8 mouse cellular contexts compared by ENCODE assay signal in genomic region chr5:107986255-107986966, GRCm38 (mm10). TPM values are rescaled to one million over a fixed set of nuclear protein-coding genes. Genes with fewer than 3 reads are reported as not detected.
A peak's percentile ranks its signal among the peaks of the same experiment; 100 is the strongest.
DNase-seq lines count a peak whose midpoint lies in the region; ATAC-seq and TF ChIP-seq lines count a peak whose summit lies in the region.

No protein-coding gene starts in this region.

- no peaks in the 10 kb centered on the region for H3K4me1 ChIP-seq in embryonic facial prominence, embryonic 12.5 days
- peaks cover 3% of the 10 kb centered on the region; the same call in 1 of the 2 replicates for H3K4me1 ChIP-seq in heart, embryonic 10.5 days
- H3K4me1 ChIP-seq in kidney, embryonic 14.5 days (ENCODE audit: control insufficient read depth, insufficient read depth, low read length): no peaks in the 10 kb centered on the region
- H3K4me1 ChIP-seq in limb, embryonic 14.5 days (ENCODE audit: control insufficient read depth, insufficient read depth, low read length): 0 out of 2 replicates have a peak, but pooled peaks cover 4% of the 10 kb centered on the region
- peaks cover 16% of the 10 kb centered on the region for H3K4me1 ChIP-seq in midbrain, embryonic 15.5 days

- peak overlapping the region; percentile 89 for H3K27ac ChIP-seq in embryonic facial prominence, embryonic 12.5 days
- H3K27ac ChIP-seq in heart, embryonic 10.5 days: peak overlapping the region; percentile 95
- H3K27ac ChIP-seq in kidney, embryonic 14.5 days (ENCODE audit: low read depth, low read length): peak overlapping the region; percentile 44
- peak overlapping the region; percentile 88 for H3K27ac ChIP-seq in limb, embryonic 14.5 days (replicated peaks; ENCODE audit: low read depth, low read length)
- peak overlapping the region; percentile 97 for H3K27ac ChIP-seq in midbrain, embryonic 15.5 days

- H3K9me3 ChIP-seq in embryonic facial prominence, embryonic 12.5 days: no peaks in the 10 kb centered on the region
- H3K9me3 ChIP-seq in heart, embryonic 10.5 days: no peaks in the 10 kb centered on the region
- H3K9me3 ChIP-seq in kidney, embryonic 14.5 days (ENCODE audit: control insufficient read depth, low read length): no peaks in the 10 kb centered on the region
- H3K9me3 ChIP-seq in limb, embryonic 14.5 days (ENCODE audit: control insufficient read depth, low read length): no peaks in the 10 kb centered on the region
- no peaks in the 10 kb centered on the region for H3K9me3 ChIP-seq in midbrain, embryonic 15.5 days

- TF ChIP-seq POLR2A in limb, embryonic 14.5 days (IDR thresholded peaks at IDR 0.05; ENCODE audit: borderline replicate concordance, extremely low read depth, insufficient read depth, insufficient read length): no peak

- peak; percentile 86 for DNase-seq in 3T3-L1 (ENCODE audit: low read depth, low spot score)
- peak; percentile 66 for DNase-seq in adrenal gland, postnatal 14 days
- DNase-seq in heart, embryonic 10.5 days (ENCODE audit: low spot score): peak; percentile 89
- peak; percentile 72 for DNase-seq in limb, embryonic 14.5 days (ENCODE audit: low spot score)
- DNase-seq in spleen, adult 18-20 months: peak; percentile 58 to 62

- peak overlapping the region; percentile 77 for H3K4me3 ChIP-seq in embryonic facial prominence, embryonic 12.5 days
- peak overlapping the region; percentile 87 for H3K4me3 ChIP-seq in heart, embryonic 10.5 days
- peak overlapping the region; percentile 77 for H3K4me3 ChIP-seq in kidney, embryonic 14.5 days (ENCODE audit: low read length)
- H3K4me3 ChIP-seq in limb, embryonic 14.5 days (replicated peaks; ENCODE audit: low read length): peak overlapping the region; percentile 80
- peak overlapping the region; percentile 91 for H3K4me3 ChIP-seq in midbrain, embryonic 15.5 days

- WGBS in embryonic facial prominence, embryonic 12.5 days: under 1% methylated on average over 33 of the region's 54 CpGs
- WGBS in heart, embryonic 10.5 days: under 1% methylated on average over 47 of the region's 54 CpGs
- WGBS in kidney, embryonic 14.5 days: under 1% methylated on average over 37 of the region's 54 CpGs
- WGBS in limb, embryonic 14.5 days: under 1% methylated on average over 29 of the region's 54 CpGs
- WGBS in midbrain, embryonic 15.5 days: 0% methylated on average over 41 of the region's 54 CpGs

- ATAC-seq in embryonic facial prominence, embryonic 12.5 days (ENCODE audit: insufficient number of reproducible peaks, insufficient read depth, low FRiP score, low TSS enrichment): peak; percentile 85
- ATAC-seq in kidney, embryonic 14.5 days (ENCODE audit: low FRiP score, low TSS enrichment): peak; percentile 86
- peak; percentile 78 for ATAC-seq in limb, embryonic 14.5 days (ENCODE audit: low FRiP score, low read depth)
- peak; percentile 81 for ATAC-seq in midbrain, embryonic 15.5 days (replicated peaks)

- no peaks in the 10 kb centered on the region for H3K27me3 ChIP-seq in embryonic facial prominence, embryonic 12.5 days
- no peaks in the 10 kb centered on the region for H3K27me3 ChIP-seq in heart, embryonic 10.5 days (ENCODE audit: insufficient read depth, poor library complexity, severe bottlenecking)
- no peaks in the 10 kb centered on the region for H3K27me3 ChIP-seq in kidney, embryonic 14.5 days (ENCODE audit: control insufficient read depth, insufficient read depth, low read length)
- H3K27me3 ChIP-seq in limb, embryonic 14.5 days (ENCODE audit: control insufficient read depth, insufficient read depth, low read length): no peaks in the 10 kb centered on the region
- no peaks in the 10 kb centered on the region for H3K27me3 ChIP-seq in midbrain, embryonic 15.5 days (replicated peaks)

- H3K4me2 ChIP-seq in embryonic facial prominence, embryonic 12.5 days (replicated peaks): peak overlapping the region; percentile 75
- H3K4me2 ChIP-seq in kidney, embryonic 14.5 days (replicated peaks; ENCODE audit: low read depth, low read length): peak overlapping the region; percentile 89
- peak overlapping the region; percentile 69 for H3K4me2 ChIP-seq in limb, embryonic 14.5 days (replicated peaks; ENCODE audit: low read depth, low read length, severe bottlenecking)
- peak overlapping the region; percentile 48 for H3K4me2 ChIP-seq in midbrain, embryonic 15.5 days

- peak overlapping the region; percentile 78 for H3K9ac ChIP-seq in embryonic facial prominence, embryonic 12.5 days
- peak overlapping the region; percentile 83 for H3K9ac ChIP-seq in kidney, embryonic 14.5 days (ENCODE audit: low read depth, low read length)
- H3K9ac ChIP-seq in limb, embryonic 14.5 days (ENCODE audit: low read depth, low read length, severe bottlenecking): peak overlapping the region; percentile 84
- H3K9ac ChIP-seq in midbrain, embryonic 15.5 days: peak overlapping the region; percentile 93

- no peaks in the 10 kb centered on the region for H3K36me3 ChIP-seq in embryonic facial prominence, embryonic 12.5 days
- H3K36me3 ChIP-seq in heart, embryonic 10.5 days: no peaks in the 10 kb centered on the region
- H3K36me3 ChIP-seq in kidney, embryonic 14.5 days (ENCODE audit: control insufficient read depth, insufficient read depth, low read length): no peaks in the 10 kb centered on the region
- H3K36me3 ChIP-seq in limb, embryonic 14.5 days (ENCODE audit: control insufficient read depth, insufficient read depth, low read length): no peaks in the 10 kb centered on the region
- H3K36me3 ChIP-seq in midbrain, embryonic 15.5 days (replicated peaks): no peaks in the 10 kb centered on the region

RNA-seq across cellular contexts. Expression of gene Fam69a, which starts 0.5 kb away (rescaled TPM):
- 15.5 and 18.4 TPM in 2 replicates for total RNA-seq in adrenal gland, postnatal 14 days (2021)
- polyA plus RNA-seq in embryonic facial prominence, embryonic 12.5 days (2016; fragmentation: Nextera tagmentation; extraction: Ambion mirVana): 24.8 and 26.4 TPM in 2 replicates
- polyA plus RNA-seq in heart, embryonic 10.5 days (2016; fragmentation: Nextera tagmentation; extraction: Ambion mirVana): 18.6 and 20.0 TPM in 2 replicates
- 18.3 and 22.0 TPM in 2 replicates for polyA plus RNA-seq in kidney, embryonic 14.5 days (2014; fragmentation: Nextera tagmentation; extraction: Ambion mirVana)
- polyA plus RNA-seq in limb, embryonic 14.5 days (2012; rRNA removed): 6.4 and 8.9 TPM in 2 replicates
- 30.1 and 31.3 TPM in 2 replicates for polyA plus RNA-seq in limb, embryonic 14.5 days (2014; fragmentation: Nextera tagmentation; extraction: Ambion mirVana)
- 50.0 and 53.3 TPM in 2 replicates for polyA plus RNA-seq in midbrain, embryonic 15.5 days (2015; fragmentation: Nextera tagmentation; extraction: Ambion mirVana)

Comparison
In these comparisons a context has a peak if more than half of its experiments do, and no peak if none do; other contexts are left out.
1. Peak in every context shown above with its lines: DNase-seq, ATAC-seq, H3K4me3 ChIP-seq and H3K27ac ChIP-seq.
2. H3K27ac ChIP-seq: peak in every context shown above with its lines; median percentile 97 in midbrain, embryonic 15.5 days; 95 in heart, embryonic 10.5 days; 89 in embryonic facial prominence, embryonic 12.5 days; 88 in limb, embryonic 14.5 days; 44 in kidney, embryonic 14.5 days.